Mouse (Mus musculus) 3134 (cell line): ENCODE measurements around the gene Slc35e2.
"Not testable (repeated sequence)": the region's sequence is repeated elsewhere in the genome, so short reads cannot be mapped to it uniquely, and the experiment has no call there.

ENCODE experiments used
- DNase-seq: peaks from one replicate; pipeline ENCODE4 v3.0.0-alpha.2; 2011; ENCODE audit warnings: low spot score; ENCODE audit not compliant: insufficient read length; ENCODE audit errors: extremely low read depth

The Slc35e2 gene

DNA sequence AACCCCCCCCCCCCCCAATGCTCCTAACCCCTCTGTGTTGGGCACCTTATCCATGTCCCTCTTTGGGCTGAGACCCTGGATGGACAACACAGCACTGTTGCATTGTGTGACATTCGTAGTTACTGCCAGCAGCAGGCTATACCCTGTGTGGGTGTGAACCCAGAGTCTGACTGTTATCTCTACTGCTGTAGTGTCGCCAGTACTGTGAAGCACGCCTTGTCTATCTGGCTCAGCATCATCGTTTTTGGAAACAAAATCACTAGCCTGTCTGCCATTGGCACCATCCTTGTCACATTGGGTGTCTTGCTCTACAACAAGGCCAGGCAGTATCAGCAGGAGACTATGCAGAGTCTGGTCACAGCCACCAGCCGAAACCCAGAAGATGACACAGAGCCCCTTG is 17.1 kb downstream of the Slc35e2 start:
- no peak for DNase-seq

- peak; percentile 95 for DNase-seq
Observed at GRCm38 (mm10) chr4:155624338-155625291, 23.4 kb downstream of the Slc35e2 start, which contains the start of gene Cdk11b. TSS of gene Cdk11b (plus strand) at chr4:155624854.

GRCm38 (mm10) chr4:155630267-155630666 is 29.1 kb downstream of the Slc35e2 start:
- no peak for DNase-seq

DNA sequence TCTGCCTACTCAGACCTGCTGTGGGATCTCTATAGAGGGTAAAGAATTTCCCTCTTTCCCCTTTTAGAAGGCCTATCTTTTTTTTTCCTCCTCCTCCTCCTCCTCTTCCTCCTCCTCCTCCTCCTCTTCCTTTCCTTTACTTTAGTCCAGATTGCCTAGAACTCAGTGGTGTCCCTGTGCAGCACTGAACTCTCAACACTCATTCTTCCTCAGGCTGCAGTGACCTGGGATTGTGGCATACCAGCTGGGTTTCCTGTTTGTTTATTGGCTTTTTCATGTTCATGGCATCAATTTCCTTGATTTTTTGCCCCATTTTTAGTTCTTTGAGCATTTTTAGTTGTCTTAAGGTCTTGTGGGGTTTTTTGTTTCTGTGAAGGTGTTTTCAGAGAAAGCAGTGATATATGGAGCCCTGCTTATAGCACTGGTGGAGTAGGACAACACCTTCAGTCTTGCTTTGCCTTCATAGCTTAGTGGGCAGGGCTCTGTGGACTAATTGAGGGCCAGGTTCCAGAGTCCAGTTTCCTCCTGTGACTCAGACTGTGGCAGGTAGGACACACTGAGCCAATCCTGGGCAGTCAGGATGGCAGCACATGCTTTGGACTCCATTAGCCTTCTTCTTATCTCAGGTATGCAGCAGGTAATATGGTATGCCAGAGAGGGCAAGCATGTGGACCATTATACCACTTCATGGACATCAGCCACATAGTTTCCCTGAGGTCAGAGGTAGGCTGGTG is 34.7 kb downstream of the Slc35e2 start:
- DNase-seq, result no peak

- DNase-seq, result no peak
Observed at GRCm38 (mm10) chr4:155643531-155643930, 42.3 kb downstream of the Slc35e2 start.

DNA sequence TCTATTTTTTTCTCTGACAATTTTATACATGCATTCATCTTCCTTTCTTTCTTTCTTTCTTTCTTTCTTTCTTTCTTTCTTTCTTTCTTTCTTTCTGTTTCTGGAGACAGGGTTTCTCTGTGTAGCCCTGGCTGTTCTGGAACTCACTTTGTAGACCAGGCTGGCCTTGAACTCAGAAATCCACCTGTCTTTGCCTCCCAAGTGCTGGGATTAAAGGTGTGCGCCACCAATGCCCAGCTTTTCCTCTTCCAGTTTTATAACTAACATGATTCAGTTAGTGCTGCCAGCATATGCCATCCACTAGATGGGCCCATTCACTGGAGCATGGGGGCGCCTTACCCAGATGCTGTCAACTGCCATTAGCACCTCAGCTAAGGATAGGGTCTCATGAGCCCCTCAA is 44.1 kb downstream of the Slc35e2 start, which contains the start of gene Gm10563:
Gene Gm10563 (minus strand): TSS at position 101 of the 400 bp plus-strand sequence.
- DNase-seq, result not testable (repeated sequence)

GRCm38 (mm10) chr4:155645721-155646120 is 44.5 kb downstream of the Slc35e2 start:
- DNase-seq, result no peak

DNA sequence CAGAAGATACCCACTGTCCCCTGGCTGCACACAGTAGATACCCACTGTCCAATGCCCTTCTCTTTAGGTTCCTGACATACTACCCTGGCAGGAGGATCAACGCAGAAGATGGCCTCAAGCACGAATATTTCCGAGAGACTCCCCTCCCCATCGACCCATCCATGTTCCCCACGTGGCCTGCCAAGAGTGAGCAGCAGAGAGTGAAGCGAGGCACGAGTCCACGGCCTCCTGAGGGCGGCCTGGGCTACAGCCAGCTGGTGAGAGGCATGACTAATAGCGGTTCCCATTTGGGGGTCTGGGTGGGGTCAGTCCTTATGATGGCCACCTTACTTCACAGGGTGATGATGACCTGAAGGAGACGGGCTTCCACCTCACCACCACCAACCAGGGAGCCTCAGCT is 48.1 kb downstream of the Slc35e2 start:
- DNase-seq, result no peak

DNA sequence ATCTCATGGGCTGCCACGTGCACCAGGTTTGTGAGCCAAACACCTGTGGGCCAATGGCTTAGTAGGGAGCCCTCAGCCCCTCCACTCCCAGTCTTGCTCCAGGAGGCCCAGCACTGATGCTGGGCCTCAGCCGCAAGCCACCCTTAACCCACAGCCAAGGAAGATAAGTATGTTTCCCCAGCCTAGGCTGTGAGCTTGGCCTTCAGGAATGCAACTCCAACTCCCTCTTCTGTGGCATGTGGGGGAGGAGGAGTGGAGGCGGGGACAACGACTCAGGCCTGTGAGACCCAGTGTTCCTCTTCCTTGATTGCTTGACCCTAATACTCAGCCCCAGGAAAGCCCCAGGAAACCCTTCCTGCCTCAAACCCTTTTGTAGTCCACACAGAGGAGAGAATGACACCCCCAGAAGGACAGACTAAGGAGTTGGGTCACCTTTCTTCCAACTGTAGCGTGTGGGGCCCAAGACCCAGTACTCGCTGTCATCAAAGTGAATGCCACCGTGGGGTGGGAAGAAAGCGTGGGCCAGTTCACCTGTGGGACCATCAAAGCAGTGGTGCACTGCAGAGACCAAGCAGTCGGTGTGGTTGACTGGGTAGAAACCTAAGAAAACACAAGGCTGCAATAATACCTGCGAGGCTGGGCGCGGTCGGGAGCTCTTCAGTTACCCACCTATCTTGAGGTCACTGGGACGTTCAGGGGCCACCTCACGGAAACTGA is 50.5 kb downstream of the Slc35e2 start:
- no peak for DNase-seq

DNA sequence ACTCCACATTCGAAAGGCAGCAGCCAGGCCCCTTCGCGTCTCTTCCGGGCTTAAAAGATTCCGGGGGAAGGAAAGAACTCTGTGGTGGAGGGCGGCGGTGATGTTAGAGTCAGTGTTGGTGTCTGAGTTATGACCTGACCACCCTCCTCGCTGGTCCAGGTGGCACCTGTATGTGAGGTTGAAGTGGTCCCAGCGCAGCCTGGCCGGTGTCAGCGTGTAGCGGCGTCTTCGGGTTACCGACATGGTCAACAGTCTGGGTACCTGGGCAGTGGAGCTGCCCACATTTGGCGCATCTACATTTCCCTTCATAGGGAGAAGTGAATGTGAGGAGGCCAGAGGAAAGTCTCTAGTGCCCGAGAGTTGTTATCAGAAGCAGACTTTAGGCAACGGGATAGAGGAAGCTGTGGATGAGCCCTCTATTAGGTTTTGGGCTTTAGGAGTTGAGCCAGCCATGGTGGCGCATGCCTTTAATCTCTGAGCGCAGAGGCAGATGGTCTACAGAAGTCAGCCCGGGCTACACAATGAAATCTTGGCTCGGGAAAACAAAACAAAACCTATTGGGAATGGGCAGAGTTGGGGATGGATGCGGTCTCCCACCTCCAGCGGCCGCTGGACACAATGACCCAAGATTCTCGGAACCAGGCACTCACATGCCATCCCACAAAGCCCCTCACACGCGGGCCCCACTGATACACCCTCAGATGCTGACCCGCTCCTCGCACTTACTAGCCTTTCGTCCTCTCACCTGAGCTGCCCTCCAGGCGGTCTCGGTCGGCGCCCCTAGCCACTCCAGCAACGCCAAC is 51.3 kb downstream of the Slc35e2 start:
- no peak for DNase-seq

DNA sequence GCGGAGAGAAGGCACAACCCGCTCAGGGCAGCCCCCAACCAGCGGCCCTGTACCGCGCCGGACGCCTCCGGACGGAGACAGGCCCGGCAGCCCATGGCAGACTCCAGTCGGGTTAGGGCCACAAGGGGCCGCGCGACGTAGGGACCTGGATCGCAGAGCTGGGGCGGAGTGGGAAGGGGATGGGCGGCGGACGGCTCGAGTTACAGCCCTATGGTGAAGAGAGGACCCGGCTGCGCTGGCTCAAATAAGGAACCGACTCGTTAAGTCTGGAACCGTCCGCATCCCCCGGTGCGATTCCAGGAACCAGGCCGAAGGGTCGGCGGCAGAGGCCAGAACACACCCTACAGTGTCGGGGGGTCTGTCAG is 51.9 kb downstream of the Slc35e2 start, which contains the start of gene Mmp23:
Gene Mmp23 (minus strand): TSS at position 299 of the 365 bp plus-strand sequence.
- no peak for DNase-seq

- DNase-seq, result no peak
Observed at GRCm38 (mm10) chr4:155653451-155654182, 52.4 kb downstream of the Slc35e2 start.

GRCm38 (mm10) chr4:155654183-155654455 is 52.9 kb downstream of the Slc35e2 start:
- DNase-seq, result no peak

DNA sequence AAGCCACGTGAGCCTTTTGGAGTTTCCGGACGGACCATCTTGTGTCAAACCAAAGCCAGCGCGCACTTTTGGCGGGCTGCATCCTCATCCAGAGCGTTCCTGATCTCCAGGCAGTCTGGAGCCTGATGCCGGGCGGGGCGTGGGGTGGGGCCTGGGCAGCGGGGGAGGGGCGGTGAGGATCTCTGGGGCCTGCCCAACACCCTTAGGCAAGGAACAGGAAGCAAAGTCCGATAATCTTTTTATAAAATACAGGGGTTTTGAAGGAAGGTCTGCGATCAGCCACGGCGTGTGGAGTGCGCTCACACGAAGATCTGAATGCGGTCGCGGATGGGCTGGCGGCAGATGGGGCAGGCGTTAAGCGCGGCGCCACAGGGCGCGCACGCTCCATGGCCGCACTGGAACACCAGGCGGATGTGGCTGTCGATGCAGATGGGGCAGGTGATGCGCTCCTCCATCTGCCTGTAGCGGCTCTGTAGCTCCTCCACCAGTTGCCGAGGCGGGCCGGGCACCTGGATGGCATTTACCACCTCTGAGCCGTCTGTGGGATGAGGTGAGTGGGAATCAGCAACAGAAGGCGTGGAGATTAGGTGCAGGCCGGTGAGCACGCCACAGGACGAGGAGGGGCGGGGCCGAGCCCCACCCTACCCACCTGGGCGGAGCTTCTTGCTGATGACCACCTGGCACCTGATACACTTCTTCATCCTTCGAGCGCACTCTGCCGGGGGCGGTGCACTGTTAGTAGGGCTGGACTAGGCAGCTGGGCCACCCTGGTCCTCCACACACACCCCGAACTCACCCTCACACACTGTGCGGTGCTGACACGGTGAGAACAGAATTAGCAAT is 53.5 kb downstream of the Slc35e2 start:
- DNase-seq, result no peak

- no peak for DNase-seq
Observed at GRCm38 (mm10) chr4:155656214-155656751, 55.1 kb downstream of the Slc35e2 start.

- no peak for DNase-seq
Observed at GRCm38 (mm10) chr4:155658961-155659360, 57.7 kb downstream of the Slc35e2 start.

DNA sequence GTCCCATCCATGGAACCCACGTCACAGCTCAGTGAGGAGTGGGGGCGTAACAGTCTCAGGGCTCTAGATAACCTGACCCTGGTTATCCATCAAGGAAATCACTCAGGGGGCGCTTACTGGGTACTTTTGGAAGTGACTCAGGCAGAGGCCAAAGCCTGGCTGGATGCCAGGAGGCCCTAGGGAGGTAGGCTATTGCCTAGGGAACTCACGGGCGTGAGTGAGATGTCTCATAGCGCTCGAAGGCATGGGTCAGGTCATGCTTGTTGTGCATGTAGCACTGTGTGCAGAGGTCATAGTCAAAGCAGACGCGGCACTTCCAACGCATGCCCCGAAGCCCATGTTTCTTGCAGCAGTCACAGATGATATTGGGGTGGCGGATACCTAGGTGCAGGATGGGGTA is 59.4 kb downstream of the Slc35e2 start:
- DNase-seq, result no peak

GRCm38 (mm10) chr4:155666903-155667302 is 65.7 kb downstream of the Slc35e2 start:
- no peak for DNase-seq
